Mouse (Mus musculus) E14TG2a.4 (cell line): ENCODE results near the gene Ppara.
A peak's percentile ranks its signal among the peaks of the same experiment; 100 is the strongest.

Source experiments
- H3K27me3 ChIP-seq: 2 replicates; pipeline ENCODE4 v1.6.1; 2014; ENCODE audit warnings: low read length, control low read depth; ENCODE audit not compliant: insufficient read depth
- H3K36me3 ChIP-seq: 2 replicates; pipeline ENCODE4 v1.6.1; 2014; ENCODE audit warnings: low read length, control low read depth; ENCODE audit not compliant: insufficient read depth
- H3K4me1 ChIP-seq: replicated peaks from 2 replicates; pipeline ENCODE4 v1.6.1; 2014; ENCODE audit warnings: low read depth, low read length, control low read depth
- H3K4me3 ChIP-seq: replicated peaks from 2 replicates; pipeline ENCODE4 v1.5.1; 2014; ENCODE audit warnings: mild to moderate bottlenecking, low read length
- H3K9me3 ChIP-seq: 2 replicates; pipeline ENCODE4 v1.6.1; 2014; ENCODE audit warnings: low read length, control low read depth
- CTCF ChIP-seq: conservative IDR thresholded peaks from 2 replicates; pipeline ENCODE4 v1.5.1; 2014; ENCODE audit warnings: low read length
- NANOG ChIP-seq: IDR thresholded peaks from 2 replicates; pipeline ENCODE4 v1.6.1; 2014; ENCODE audit warnings: borderline replicate concordance, low read length, mixed read lengths
- POU5F1 ChIP-seq: IDR thresholded peaks from 2 replicates; pipeline ENCODE4 v1.6.1; 2014; ENCODE audit warnings: low read length, borderline replicate concordance

Gene Ppara

GRCm38 (mm10) chr15:85706527-85706926, 28.3 kb upstream of the Ppara start:
- Histone ChIP-seq H3K4me3 (no peak overlapping the region), H3K9me3 (no peaks in the 10 kb centered on the region), H3K4me1 (peaks cover 18% of the 10 kb centered on the region), H3K36me3 (no peaks in the 10 kb centered on the region), H3K27me3 (peaks cover 3% of the 10 kb centered on the region; the same call in 1 of the 2 replicates)
- TF ChIP-seq NANOG (no peak), CTCF (no peak), POU5F1 (no peak)

- Histone ChIP-seq H3K27me3 (no peaks in the 10 kb centered on the region; the same call in 1 of the 2 replicates), H3K4me3 (no peak overlapping the region), H3K9me3 (no peaks in the 10 kb centered on the region), H3K36me3 (no peaks in the 10 kb centered on the region), H3K4me1 (peaks cover 19% of the 10 kb centered on the region)
- TF ChIP-seq CTCF (no peak), POU5F1 (no peak), NANOG (no peak)
Observed at GRCm38 (mm10) chr15:85707017-85707416, 27.8 kb upstream of the Ppara start.

- H3K36me3 ChIP-seq: no peaks in the 10 kb centered on the region
- peaks cover 19% of the 10 kb centered on the region for H3K4me1 ChIP-seq
- no peaks in the 10 kb centered on the region; the same call in 1 of the 2 replicates for H3K27me3 ChIP-seq
- H3K9me3 ChIP-seq: no peaks in the 10 kb centered on the region
- H3K4me3 ChIP-seq: no peak overlapping the region
- TF ChIP-seq NANOG (no peak), POU5F1 (no peak), CTCF (no peak)
Observed at GRCm38 (mm10) chr15:85707458-85708030, 27.2 kb upstream of the Ppara start.

- H3K4me3 ChIP-seq: no peak overlapping the region
- H3K36me3 ChIP-seq: no peaks in the 10 kb centered on the region
- peaks cover 20% of the 10 kb centered on the region for H3K4me1 ChIP-seq
- TF ChIP-seq NANOG: no peak
- TF ChIP-seq CTCF: no peak
- no peak for TF ChIP-seq POU5F1
- H3K27me3 ChIP-seq: no peaks in the 10 kb centered on the region; the same call in 1 of the 2 replicates
- H3K9me3 ChIP-seq: 0 out of 2 replicates have a peak, but pooled peaks cover under 1% of the 10 kb centered on the region
Observed at GRCm38 (mm10) chr15:85708217-85708616, 26.6 kb upstream of the Ppara start.

- Histone ChIP-seq H3K36me3 (no peaks in the 10 kb centered on the region), H3K4me3 (no peak overlapping the region), H3K4me1 (peaks cover 20% of the 10 kb centered on the region), H3K27me3 (no peaks in the 10 kb centered on the region), H3K9me3 (peaks cover 5% of the 10 kb centered on the region; the same call in 1 of the 2 replicates)
- no peak for TF ChIP-seq CTCF
- no peak for TF ChIP-seq POU5F1
- no peak for TF ChIP-seq NANOG
Observed at GRCm38 (mm10) chr15:85708843-85709242, 25.9 kb upstream of the Ppara start.

- no peak overlapping the region for H3K4me3 ChIP-seq
- TF ChIP-seq CTCF (peak; percentile 75), POU5F1 (no peak)
- H3K9me3 ChIP-seq: peaks cover 10% of the 10 kb centered on the region; the same call in 1 of the 2 replicates
- no peaks in the 10 kb centered on the region for H3K36me3 ChIP-seq
- H3K27me3 ChIP-seq: no peaks in the 10 kb centered on the region
- H3K4me1 ChIP-seq: peaks cover 20% of the 10 kb centered on the region
Observed at GRCm38 (mm10) chr15:85709268-85709973, 25.4 kb upstream of the Ppara start.

GRCm38 (mm10) chr15:85710179-85710578, 24.6 kb upstream of the Ppara start:
- H3K4me3 ChIP-seq: no peak overlapping the region
- H3K36me3 ChIP-seq: no peaks in the 10 kb centered on the region
- H3K4me1 ChIP-seq: peaks cover 20% of the 10 kb centered on the region
- no peaks in the 10 kb centered on the region for H3K27me3 ChIP-seq
- H3K9me3 ChIP-seq: peaks cover 10% of the 10 kb centered on the region; the same call in 1 of the 2 replicates
- TF ChIP-seq POU5F1 (no peak), CTCF (peak; percentile 38), NANOG (no peak)

- Histone ChIP-seq H3K36me3 (no peaks in the 10 kb centered on the region), H3K4me1 (peaks cover 20% of the 10 kb centered on the region), H3K27me3 (no peaks in the 10 kb centered on the region), H3K9me3 (peaks cover 10% of the 10 kb centered on the region; the same call in 1 of the 2 replicates), H3K4me3 (no peak overlapping the region)
- no peak for TF ChIP-seq NANOG
- no peak for TF ChIP-seq CTCF
- TF ChIP-seq POU5F1: no peak
Observed at GRCm38 (mm10) chr15:85710641-85711580, 23.9 kb upstream of the Ppara start.
